In the genomic region with DNA sequence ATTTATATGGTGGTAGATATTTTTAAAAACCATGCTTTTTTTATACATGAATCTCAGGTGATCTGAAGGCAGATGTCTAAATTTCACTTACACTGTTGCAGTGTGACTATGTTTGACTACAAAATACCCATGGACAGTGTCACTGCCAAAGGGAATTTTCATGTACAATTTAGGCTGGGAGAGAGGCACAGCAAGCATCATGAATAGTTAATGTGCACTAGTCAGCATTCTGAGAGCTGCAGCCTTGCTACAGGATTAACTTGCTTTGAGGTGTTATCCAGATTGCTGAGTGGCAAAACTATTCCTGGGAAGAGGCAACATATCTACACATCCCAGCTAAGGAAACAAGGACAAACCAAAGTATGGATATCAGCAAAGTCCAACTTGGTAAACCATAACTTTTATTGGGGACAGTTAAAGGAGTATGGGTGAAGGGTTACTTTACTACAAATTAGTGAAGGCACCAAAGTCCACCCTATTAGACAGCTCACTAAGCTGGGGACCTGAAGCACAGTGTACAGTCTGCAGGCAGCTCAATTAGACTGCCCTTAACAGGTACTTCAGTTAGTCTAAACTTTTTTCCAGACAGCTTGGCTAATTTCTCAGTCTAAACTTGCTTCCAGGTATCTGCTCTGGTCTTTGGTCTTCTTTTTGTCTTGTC, we compare ENCODE assay signal across 21 mouse cellular contexts.
A peak's percentile ranks its signal among the peaks of the same experiment; 100 is the strongest.
DNase-seq lines count a peak whose midpoint lies in the region; ATAC-seq and TF ChIP-seq lines count a peak whose summit lies in the region.
"Had no signal": no experiment of that assay in that cellular context is flagged by ENCODE, and none has a peak within 500 bp of the region (broad histone marks: within the 10 kb centered on the region; RNA-seq: fewer than 3 reads in every experiment).

No protein-coding gene starts in this region.

- peak; percentile 80 for ATAC-seq in frontal cortex, adult (ENCODE audit: low TSS enrichment)
- ATAC-seq in midbrain, embryonic 14.5 days (ENCODE audit: low FRiP score, low TSS enrichment) = peak; percentile 53; the same call in 1 of the 2 replicates
- ATAC-seq in midbrain, embryonic 11.5 days (ENCODE audit: low FRiP score) = no peak
- peak; percentile 80 for ATAC-seq in intestine, postnatal 0 days
- ATAC-seq: CD4-positive, CD25-positive, alpha-beta regulatory T cell, adult 4 months; forebrain, embryonic 14.5 days; hindbrain, embryonic 16.5 days had no signal

- H3K27ac ChIP-seq in midbrain, embryonic 14.5 days (replicated peaks; ENCODE audit: low read depth, low read length) = no peak overlapping the region
- no peak overlapping the region for H3K27ac ChIP-seq in midbrain, embryonic 11.5 days (ENCODE audit: low read depth, low read length)
- no peak overlapping the region for H3K27ac ChIP-seq in intestine, postnatal 0 days (ENCODE audit: low read depth, low read length)
- H3K27ac ChIP-seq: embryonic facial prominence, embryonic 10.5 days; heart, embryonic 13.5 days; hindbrain, embryonic 12.5 days had no signal

- no peak overlapping the region for H3K4me2 ChIP-seq in midbrain, embryonic 14.5 days (ENCODE audit: low read length)
- H3K4me2 ChIP-seq in midbrain, embryonic 11.5 days = no peak overlapping the region
- no peak overlapping the region for H3K4me2 ChIP-seq in intestine, postnatal 0 days (replicated peaks; ENCODE audit: low read depth)
- H3K4me2 ChIP-seq: heart, embryonic 13.5 days; hindbrain, embryonic 12.5 days had no signal

- no peak for DNase-seq in frontal cortex, postnatal 10 days (ENCODE audit: low spot score in 2 of 2)
- DNase-seq in midbrain, embryonic 14.5 days = peak; percentile 49
- no peak for DNase-seq in midbrain, embryonic 11.5 days (ENCODE audit: low spot score, missing footprints)
- DNase-seq in brain, adult 2 months (ENCODE audit: low read depth, low spot score) = peak; percentile 20
- DNase-seq in heart, adult 18-20 months = no peak
- DNase-seq: adrenal gland, adult 8-10 months; adrenal gland, postnatal 36 days; B cell, adult 2 months; cerebellum, adult 11-12 months; cerebellum, postnatal 10 days; gastrocnemius, postnatal 10 days; heart, postnatal 36 days had no signal

- no peak for TF ChIP-seq CTCF in intestine, postnatal 0 days (IDR thresholded peaks at IDR 0.05; ENCODE audit: low read depth)

- H3K9me3 ChIP-seq in midbrain, embryonic 14.5 days (ENCODE audit: control insufficient read depth, low read length) = no peaks in the 10 kb centered on the region
- no peaks in the 10 kb centered on the region for H3K9me3 ChIP-seq in midbrain, embryonic 11.5 days (ENCODE audit: control insufficient read depth, low read length)
- H3K9me3 ChIP-seq in intestine, postnatal 0 days (ENCODE audit: control insufficient read depth) = no peaks in the 10 kb centered on the region
- H3K9me3 ChIP-seq: embryonic facial prominence, embryonic 10.5 days; G1E; heart, embryonic 13.5 days; hindbrain, embryonic 12.5 days had no signal

- H3K36me3 ChIP-seq in midbrain, embryonic 14.5 days (ENCODE audit: control insufficient read depth, insufficient read depth, low read length) = no peaks in the 10 kb centered on the region
- no peaks in the 10 kb centered on the region for H3K36me3 ChIP-seq in midbrain, embryonic 11.5 days (ENCODE audit: control insufficient read depth, insufficient read depth, low read length)
- H3K36me3 ChIP-seq in intestine, postnatal 0 days (ENCODE audit: control insufficient read depth, insufficient read depth) = no peaks in the 10 kb centered on the region
- H3K36me3 ChIP-seq: embryonic facial prominence, embryonic 10.5 days; G1E; heart, embryonic 13.5 days; hindbrain, embryonic 12.5 days had no signal

- no peak overlapping the region for H3K9ac ChIP-seq in midbrain, embryonic 14.5 days (replicated peaks; ENCODE audit: low read length)
- H3K9ac ChIP-seq in midbrain, embryonic 11.5 days (ENCODE audit: low read length) = no peak overlapping the region
- H3K9ac ChIP-seq in intestine, postnatal 0 days (ENCODE audit: low read depth, low read length) = no peak overlapping the region
- H3K9ac ChIP-seq: heart, embryonic 13.5 days; hindbrain, embryonic 12.5 days had no signal

- H3K4me1 ChIP-seq in midbrain, embryonic 14.5 days (ENCODE audit: control insufficient read depth, insufficient read depth, low read length) = no peaks in the 10 kb centered on the region
- no peaks in the 10 kb centered on the region for H3K4me1 ChIP-seq in midbrain, embryonic 11.5 days (ENCODE audit: control insufficient read depth, insufficient read depth, low read length)
- H3K4me1 ChIP-seq in intestine, postnatal 0 days (replicated peaks; ENCODE audit: control insufficient read depth, insufficient read depth, low read length) = no peaks in the 10 kb centered on the region
- H3K4me1 ChIP-seq: embryonic facial prominence, embryonic 10.5 days; heart, embryonic 13.5 days; hindbrain, embryonic 12.5 days had no signal

- H3K27me3 ChIP-seq in midbrain, embryonic 14.5 days (ENCODE audit: control insufficient read depth, insufficient read depth, low read length) = no peaks in the 10 kb centered on the region
- H3K27me3 ChIP-seq in midbrain, embryonic 11.5 days (ENCODE audit: control insufficient read depth, insufficient read depth, low read length) = no peaks in the 10 kb centered on the region
- H3K27me3 ChIP-seq in intestine, postnatal 0 days (replicated peaks; ENCODE audit: control insufficient read depth, insufficient read depth, low read length) = no peaks in the 10 kb centered on the region
- H3K27me3 ChIP-seq: heart, embryonic 13.5 days; hindbrain, embryonic 12.5 days had no signal

- H3K4me3 ChIP-seq in midbrain, embryonic 14.5 days (replicated peaks; ENCODE audit: low read depth, low read length) = no peak overlapping the region
- H3K4me3 ChIP-seq in midbrain, embryonic 11.5 days (ENCODE audit: low read depth, low read length) = no peak overlapping the region
- no peak overlapping the region for H3K4me3 ChIP-seq in intestine, postnatal 0 days (ENCODE audit: low read depth, low read length)
- H3K4me3 ChIP-seq: embryonic facial prominence, embryonic 10.5 days; heart, embryonic 13.5 days; hindbrain, embryonic 12.5 days had no signal

Comparison
In these comparisons a context has a peak if more than half of its experiments do, and no peak if none do; other contexts are left out.
1. DNase-seq: peak in midbrain, embryonic 14.5 days (single experiment) and brain, adult 2 months (single experiment); none in frontal cortex, postnatal 10 days (0 of 2), midbrain, embryonic 11.5 days (single experiment) and heart, adult 18-20 months (0 of 2).